Mouse (Mus musculus) thymus, adult 2 months (tissue): Measurements from ENCODE around the gene Scp2. TPM values are rescaled to one million over a fixed set of nuclear protein-coding genes. Genes with fewer than 3 reads are reported as not detected.
A peak's percentile ranks its signal among the peaks of the same experiment; 100 is the strongest.

Experiments
- DNase-seq: peaks from one replicate; pipeline ENCODE4 v3.0.0; 2021
- H3K27ac ChIP-seq: fragments of 200-500 bp; 2 replicates; pipeline ENCODE4 v1.5.1; 2012; ENCODE audit warnings: low read length, control low read depth; ENCODE audit not compliant: control insufficient read depth, insufficient read depth
- H3K27me3 ChIP-seq: fragments of 200-500 bp; 2 replicates; pipeline ENCODE4 v1.6.1; 2012; ENCODE audit warnings: mild to moderate bottlenecking, low read length, moderate library complexity, mixed read lengths; ENCODE audit not compliant: control insufficient read depth, insufficient read depth
- H3K36me3 ChIP-seq: fragments of 200-500 bp; 2 replicates; pipeline ENCODE4 v1.6.1; 2012; ENCODE audit warnings: mild to moderate bottlenecking, low read length, moderate library complexity; ENCODE audit not compliant: control insufficient read depth, insufficient read depth
- H3K4me1 ChIP-seq: fragments of 200-500 bp; replicated peaks from 2 replicates; pipeline ENCODE4 v1.6.1; 2012; ENCODE audit warnings: low read length; ENCODE audit not compliant: control insufficient read depth, insufficient read depth
- H3K4me3 ChIP-seq: fragments of 200-500 bp; 2 replicates; pipeline ENCODE4 v1.5.1; 2012; ENCODE audit warnings: mild to moderate bottlenecking, low read length, control low read depth, moderate library complexity; ENCODE audit not compliant: control insufficient read depth, insufficient read depth
- CTCF ChIP-seq: fragments of 200-500 bp; IDR thresholded peaks from 2 replicates; pipeline ENCODE4 v1.5.1; 2012; ENCODE audit warnings: mild to moderate bottlenecking, control low read depth, low read length, moderate library complexity, borderline replicate concordance; ENCODE audit not compliant: control insufficient read depth, poor library complexity, insufficient read depth; ENCODE audit errors: extremely low read depth
- POLR2A ChIP-seq: fragments of 200-500 bp; IDR thresholded peaks from 2 replicates; pipeline ENCODE4 v1.6.1; 2012; ENCODE audit warnings: mild to moderate bottlenecking, low read length, control low read depth, moderate library complexity; ENCODE audit not compliant: control insufficient read depth, poor library complexity, insufficient read depth; ENCODE audit errors: extremely low read depth
- WGBS: fragments of 180-500 bp; shearing (Covaris S2); methylation state at CpG from one replicate; pipeline ENCODE4 v1.1.7; 2018; 5-methylcytosine and 5-hydroxymethylcytosine counted together
- polyA plus RNA-seq: library from polyadenylated mRNA; depleted of rRNA; stranded (reverse); fragments of >200 nt; gene quantifications from 2 replicates; pipeline ENCODE4 v1.2.3, GENCODE M21; 2012

Scp2 gene
- polyA plus RNA-seq, 1 experiment: 103 TPM

DNA sequence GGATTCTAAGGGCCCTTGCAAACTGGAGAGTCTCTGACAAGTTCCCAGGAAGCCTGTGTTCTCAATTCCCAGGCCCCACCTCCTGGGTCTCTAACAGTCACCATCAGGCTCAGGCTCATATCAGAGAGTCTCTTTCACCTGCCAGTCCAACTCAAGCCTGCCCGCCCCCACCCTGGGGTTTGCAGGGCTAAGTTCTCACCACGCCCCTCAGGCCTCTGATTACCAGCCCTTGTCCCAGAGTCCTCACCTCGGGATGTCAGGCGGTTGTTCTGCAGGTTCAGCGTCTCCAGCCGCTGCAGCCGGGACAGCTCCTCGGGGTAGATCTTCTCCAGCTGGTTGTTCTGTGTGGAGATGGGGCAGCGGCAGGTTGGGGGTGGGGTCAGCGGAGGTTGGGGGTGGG lies 119.5 kb downstream of the Scp2 start:
- DNase-seq: no peak

DNA sequence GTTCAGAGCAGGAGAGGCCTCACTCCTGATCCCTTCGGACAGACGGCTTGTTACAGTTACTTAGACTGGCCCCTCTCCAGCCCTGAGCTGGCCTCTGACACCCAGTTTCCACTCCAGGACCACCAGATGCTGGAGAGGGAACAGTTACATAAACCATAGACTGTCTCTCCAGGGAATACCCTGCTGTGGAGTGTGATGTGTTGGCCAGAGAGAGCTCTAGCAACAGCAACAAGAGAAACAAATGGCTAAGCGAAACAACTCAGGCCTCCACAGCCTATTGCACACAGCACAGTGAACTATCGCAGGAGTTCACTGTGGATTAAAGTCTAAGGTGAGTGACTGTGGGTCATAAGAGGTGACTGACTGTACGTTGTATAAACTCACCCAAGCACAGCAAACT lies 120.2 kb downstream of the Scp2 start:
- no peak overlapping the region for H3K27ac ChIP-seq
- DNase-seq: no peak
- H3K4me3 ChIP-seq: no peak overlapping the region
- no peaks in the 10 kb centered on the region for H3K4me1 ChIP-seq
- WGBS: 95% methylated on average over 5 of the region's 5 CpGs
- H3K36me3 ChIP-seq: no peaks in the 10 kb centered on the region
- TF ChIP-seq POLR2A (no peak), CTCF (no peak)
- no peaks in the 10 kb centered on the region for H3K27me3 ChIP-seq

More for the DNA sequence above, 119.5 kb downstream of the Scp2 start:
- 58% methylated on average over 10 of the region's 10 CpGs for WGBS
- TF ChIP-seq POLR2A: no peak
- TF ChIP-seq CTCF: no peak
- Histone ChIP-seq H3K27ac (no peak overlapping the region), H3K4me1 (no peaks in the 10 kb centered on the region; the same call in 1 of the 2 replicates), H3K4me3 (no peak overlapping the region), H3K36me3 (no peaks in the 10 kb centered on the region), H3K27me3 (no peaks in the 10 kb centered on the region)

DNA sequence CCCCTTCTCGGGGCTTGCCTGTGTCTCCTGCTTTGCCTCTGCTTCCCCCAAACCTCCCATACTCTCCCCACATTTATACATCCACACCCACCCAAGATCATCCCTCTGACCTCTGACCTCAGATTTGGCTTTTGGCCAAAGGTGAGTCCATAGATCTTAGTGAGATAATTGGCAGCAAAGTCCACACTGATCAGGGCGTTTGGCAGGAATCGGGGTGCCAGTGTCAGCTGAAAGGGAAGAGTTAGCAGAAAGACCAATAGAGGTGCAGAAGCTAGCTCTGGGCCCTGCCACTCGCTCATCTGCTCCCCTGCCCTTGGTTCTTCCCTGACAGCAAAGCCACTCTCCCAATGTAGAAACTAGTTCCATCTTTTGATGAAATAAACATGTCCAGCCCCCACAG lies 121.6 kb downstream of the Scp2 start:
- no peaks in the 10 kb centered on the region for H3K36me3 ChIP-seq
- no peak for TF ChIP-seq CTCF
- TF ChIP-seq POLR2A: no peak
- no peak overlapping the region for H3K27ac ChIP-seq
- WGBS: 86% methylated on average over 4 of the region's 4 CpGs
- no peaks in the 10 kb centered on the region for H3K27me3 ChIP-seq
- no peak for DNase-seq
- peaks cover 8% of the 10 kb centered on the region for H3K4me1 ChIP-seq
- H3K4me3 ChIP-seq: no peak overlapping the region

DNA sequence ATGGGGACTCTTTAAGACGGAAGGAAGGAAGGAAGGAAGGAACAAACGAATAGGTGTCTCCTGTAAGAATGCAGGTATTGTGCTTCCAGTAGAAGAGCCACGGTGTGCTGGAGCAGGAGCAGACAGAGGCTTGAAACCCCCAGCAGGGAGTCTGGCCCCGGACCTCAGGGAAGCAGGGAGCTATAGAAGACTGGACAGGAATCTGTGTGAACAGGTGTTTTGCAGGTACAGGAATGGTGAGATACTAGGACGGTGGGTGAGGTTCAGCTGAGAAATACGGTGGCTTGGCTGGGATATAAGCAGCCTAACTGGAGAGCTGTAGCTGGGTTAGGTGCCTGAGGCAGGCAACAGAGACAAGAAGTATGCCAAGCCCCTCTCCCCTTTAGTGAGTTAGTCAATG lies 124.6 kb downstream of the Scp2 start:
- 90% methylated on average over 6 of the region's 6 CpGs for WGBS
- H3K36me3 ChIP-seq: no peaks in the 10 kb centered on the region
- no peak overlapping the region for H3K27ac ChIP-seq
- no peaks in the 10 kb centered on the region for H3K27me3 ChIP-seq
- TF ChIP-seq POLR2A (no peak), CTCF (no peak)
- peaks cover 16% of the 10 kb centered on the region for H3K4me1 ChIP-seq
- no peak for DNase-seq
- H3K4me3 ChIP-seq: no peak overlapping the region

DNA sequence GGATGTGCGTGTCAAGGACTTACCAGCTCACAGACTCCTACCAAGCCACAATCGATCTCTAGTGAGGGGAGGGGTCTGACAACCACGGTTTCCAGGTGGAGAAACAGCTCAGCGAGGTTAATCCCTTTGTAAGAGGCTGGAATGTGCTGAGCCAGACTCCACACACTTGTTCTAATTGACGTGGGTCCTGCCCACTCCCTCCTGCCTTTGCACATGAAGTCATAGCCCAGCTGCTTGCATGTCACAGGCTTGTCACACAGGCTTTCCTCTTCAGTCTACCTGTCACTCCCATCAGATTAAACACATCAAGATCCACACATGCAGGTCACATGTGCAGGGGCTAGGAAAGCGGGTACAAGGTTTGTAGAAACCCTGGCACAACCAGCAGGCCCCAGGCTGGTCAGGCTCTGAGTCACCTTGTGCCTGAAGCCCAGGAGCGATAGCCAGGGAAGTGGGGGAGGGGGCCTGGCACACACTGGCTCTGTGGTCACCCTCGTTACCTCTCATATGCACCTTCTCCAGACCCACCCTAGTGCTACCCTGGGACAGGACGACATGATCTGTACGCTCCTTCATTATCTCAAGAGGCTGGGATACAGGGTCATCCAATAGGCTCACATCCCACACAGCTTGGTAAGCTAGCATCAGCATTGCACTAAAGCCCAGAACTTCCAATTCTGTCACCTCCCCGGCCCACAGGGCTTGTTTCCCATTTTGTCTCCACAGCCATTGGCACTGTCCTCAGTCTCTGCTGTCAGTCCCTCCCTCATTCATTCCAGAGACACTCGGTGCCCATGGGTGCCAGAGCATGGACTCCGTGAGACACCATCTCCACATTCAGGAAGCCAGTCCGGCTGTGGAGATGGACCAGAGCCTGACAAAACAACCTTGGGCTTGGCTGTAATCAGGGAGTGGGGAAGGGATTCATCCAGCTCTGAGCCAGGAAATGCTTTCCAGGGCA lies 125.6 kb downstream of the Scp2 start:
- no peaks in the 10 kb centered on the region for H3K36me3 ChIP-seq
- no peak overlapping the region for H3K4me3 ChIP-seq
- H3K27ac ChIP-seq: no peak overlapping the region
- WGBS: 80% methylated on average over 14 of the region's 14 CpGs
- H3K4me1 ChIP-seq: peaks cover 20% of the 10 kb centered on the region
- DNase-seq: no peak
- no peak for TF ChIP-seq CTCF
- no peak for TF ChIP-seq POLR2A
- H3K27me3 ChIP-seq: no peaks in the 10 kb centered on the region

DNA sequence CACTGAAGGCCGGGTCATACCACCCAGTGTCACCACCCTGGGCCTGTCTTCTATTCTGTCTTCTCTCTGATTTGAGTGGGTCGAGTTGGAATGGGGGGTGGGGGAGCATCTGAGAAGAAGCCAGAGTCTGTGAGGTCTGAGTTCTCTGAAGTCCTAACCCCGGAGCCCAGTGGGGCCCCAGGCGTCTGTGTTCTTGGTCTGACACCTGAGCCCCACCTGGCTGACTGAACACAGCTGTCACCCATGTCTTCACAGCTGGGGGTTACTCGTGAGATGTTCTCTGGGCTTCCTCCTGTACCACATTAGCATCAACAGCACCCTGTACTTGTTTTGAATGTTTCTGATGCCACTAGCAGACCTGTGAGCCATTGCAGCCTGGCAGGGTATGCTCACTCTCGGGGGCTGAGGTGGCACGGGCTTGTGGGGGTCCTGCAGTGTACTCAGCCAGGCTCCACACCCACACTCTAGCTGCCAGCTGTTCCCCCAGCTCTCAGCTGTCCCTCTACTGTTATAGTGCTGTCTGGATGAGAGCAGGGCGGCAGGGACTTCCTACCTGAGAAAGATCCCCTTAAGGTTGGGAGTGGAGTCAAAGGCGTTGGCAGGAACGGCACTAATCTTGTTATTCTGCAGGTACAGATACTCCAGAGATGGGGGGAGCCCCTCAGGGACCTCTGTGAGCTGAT lies 126.4 kb downstream of the Scp2 start:
- H3K4me3 ChIP-seq: no peak overlapping the region
- no peak overlapping the region for H3K27ac ChIP-seq
- TF ChIP-seq CTCF (no peak), POLR2A (no peak)
- H3K36me3 ChIP-seq: no peaks in the 10 kb centered on the region
- DNase-seq: peak; percentile 16
- H3K4me1 ChIP-seq: peaks cover 20% of the 10 kb centered on the region
- H3K27me3 ChIP-seq: no peaks in the 10 kb centered on the region
- 47% methylated on average over 10 of the region's 10 CpGs for WGBS
